ENCODE assay signal across 10 mouse cellular contexts in genomic region chr19:23771971-23772370, GRCm38 (mm10). TPM values are rescaled to one million over a fixed set of nuclear protein-coding genes. Genes with fewer than 3 reads are reported as not detected.
DNase-seq lines count a peak whose midpoint lies in the region; ATAC-seq and TF ChIP-seq lines count a peak whose summit lies in the region.
"Had no signal": no experiment of that assay in that cellular context is flagged by ENCODE, and none has a peak within 500 bp of the region (broad histone marks: within the 10 kb centered on the region; RNA-seq: fewer than 3 reads in every experiment).

No protein-coding gene starts in this region.

- TF ChIP-seq CTCF in lung, embryonic 14.5 days (IDR thresholded peaks at IDR 0.05; ENCODE audit: low read depth) = peak; percentile 66
- TF ChIP-seq CTCF in testis, adult 2 months (IDR thresholded peaks at IDR 0.05; ENCODE audit: control insufficient read depth, insufficient read depth, insufficient replicate concordance, low read depth, low read length) = peak; percentile 89

- no peaks in the 10 kb centered on the region for H3K36me3 ChIP-seq in lung, embryonic 14.5 days (ENCODE audit: insufficient read depth)
- H3K36me3 ChIP-seq in embryonic facial prominence, embryonic 12.5 days = no peaks in the 10 kb centered on the region
- no peaks in the 10 kb centered on the region for H3K36me3 ChIP-seq in testis, adult 2 months (ENCODE audit: control insufficient read depth, insufficient read depth, low read length)

- 68% methylated on average over 7 of the region's 7 CpGs for WGBS in lung, embryonic 14.5 days
- 71% methylated on average over 7 of the region's 7 CpGs for WGBS in embryonic facial prominence, embryonic 12.5 days

- no peaks in the 10 kb centered on the region for H3K9me3 ChIP-seq in lung, embryonic 14.5 days (ENCODE audit: low read depth, low read length)
- H3K9me3 ChIP-seq in embryonic facial prominence, embryonic 12.5 days = no peaks in the 10 kb centered on the region

- TF ChIP-seq POLR2A in testis, adult 2 months (IDR thresholded peaks at IDR 0.05; ENCODE audit: control insufficient read depth, low read depth, low read length) = no peak

- H3K9ac ChIP-seq in lung, embryonic 14.5 days = no peak overlapping the region
- no peak overlapping the region for H3K9ac ChIP-seq in embryonic facial prominence, embryonic 12.5 days

- H3K4me1 ChIP-seq in lung, embryonic 14.5 days (ENCODE audit: insufficient read depth) = no peaks in the 10 kb centered on the region
- H3K4me1 ChIP-seq in embryonic facial prominence, embryonic 12.5 days = no peaks in the 10 kb centered on the region
- H3K4me1 ChIP-seq in testis, adult 2 months (ENCODE audit: control insufficient read depth, insufficient read depth, low read length) = no peaks in the 10 kb centered on the region

- H3K27me3 ChIP-seq in lung, embryonic 14.5 days (ENCODE audit: insufficient read depth, low read length) = no peaks in the 10 kb centered on the region
- H3K27me3 ChIP-seq in embryonic facial prominence, embryonic 12.5 days = no peaks in the 10 kb centered on the region
- no peaks in the 10 kb centered on the region for H3K27me3 ChIP-seq in testis, adult 2 months (ENCODE audit: control insufficient read depth, insufficient read depth, low read length)

- no peak overlapping the region for H3K4me2 ChIP-seq in lung, embryonic 14.5 days
- H3K4me2 ChIP-seq in embryonic facial prominence, embryonic 12.5 days (replicated peaks) = no peak overlapping the region
- H3K4me2 ChIP-seq: heart, embryonic 11.5 days had no signal

- peak; percentile 43 to 53 for DNase-seq in cerebellum, postnatal 10 days
- DNase-seq in cerebellum, adult 18-20 months = no peak
- peak; percentile 14 for DNase-seq in lung, embryonic 14.5 days
- DNase-seq in lung, postnatal 36 days = no peak
- no peak for DNase-seq in yolk sac, embryonic 10.5 days (ENCODE audit: low spot score)
- DNase-seq: cerebellum, adult 8-10 months had no signal

- H3K27ac ChIP-seq in lung, embryonic 14.5 days (ENCODE audit: low read depth) = no peak overlapping the region
- no peak overlapping the region for H3K27ac ChIP-seq in embryonic facial prominence, embryonic 12.5 days
- H3K27ac ChIP-seq in testis, adult 2 months (ENCODE audit: control insufficient read depth, insufficient read depth, low read depth, low read length) = no peak overlapping the region

- H3K4me3 ChIP-seq in lung, embryonic 14.5 days (ENCODE audit: low read depth, low read length) = no peak overlapping the region
- H3K4me3 ChIP-seq in embryonic facial prominence, embryonic 12.5 days = no peak overlapping the region
- no peak overlapping the region for H3K4me3 ChIP-seq in testis, adult 2 months (ENCODE audit: control insufficient read depth, low read depth, low read length)

- no peak for ATAC-seq in lung, embryonic 14.5 days (ENCODE audit: insufficient read depth)
- 0 out of 2 replicates have a peak, but pooled peaks have one; percentile 35 for ATAC-seq in embryonic facial prominence, embryonic 12.5 days (ENCODE audit: insufficient number of reproducible peaks, insufficient read depth, low FRiP score, low TSS enrichment)
- ATAC-seq in cerebellum, adult (ENCODE audit: insufficient number of reproducible peaks, low FRiP score, low TSS enrichment) = no peak

RNA-seq across cellular contexts. Expression of gene Apba1, which starts 13.3 kb away (rescaled TPM):
- polyA plus RNA-seq in lung, embryonic 14.5 days (2014; fragmentation: Nextera tagmentation; extraction: Ambion mirVana) = 0.19 and 0.25 TPM in 2 replicates
- 0.73 and 0.96 TPM in 2 replicates for polyA plus RNA-seq in embryonic facial prominence, embryonic 12.5 days (2016; fragmentation: Nextera tagmentation; extraction: Ambion mirVana)
- polyA plus RNA-seq in testis, adult 2 months (2012; rRNA removed) = 24.1 and 24.9 TPM in 2 replicates

Comparison
In these comparisons a context has a peak if more than half of its experiments do, and no peak if none do; other contexts are left out.
1. DNase-seq: peak in cerebellum, postnatal 10 days (2 of 2) and lung, embryonic 14.5 days (single experiment); none in cerebellum, adult 18-20 months (0 of 2), lung, postnatal 36 days (single experiment) and yolk sac, embryonic 10.5 days (single experiment).
2. RNA of gene Apba1, which starts 13.3 kb away (polyA plus RNA-seq): 24.1 to 24.9 TPM in testis, adult 2 months; 0.73 to 0.96 TPM in embryonic facial prominence, embryonic 12.5 days and 0.19 to 0.25 TPM in lung, embryonic 14.5 days; every median in the first group is over 10 times any median in the second.